Mouse (Mus musculus) spleen, postnatal 4 days (tissue): ENCODE measurements around the gene Slc1a7.

Source experiments
- DNase-seq, 2 experiments: peaks; one replicate each; pipeline ENCODE4 v3.0.0; 2022; ENCODE audit warnings: low spot score in 2 of 2

Gene Slc1a7

GRCm38 (mm10) chr4:107969781-107970180 is 1.6 kb downstream of the Slc1a7 start:
- DNase-seq, result no peak

DNA sequence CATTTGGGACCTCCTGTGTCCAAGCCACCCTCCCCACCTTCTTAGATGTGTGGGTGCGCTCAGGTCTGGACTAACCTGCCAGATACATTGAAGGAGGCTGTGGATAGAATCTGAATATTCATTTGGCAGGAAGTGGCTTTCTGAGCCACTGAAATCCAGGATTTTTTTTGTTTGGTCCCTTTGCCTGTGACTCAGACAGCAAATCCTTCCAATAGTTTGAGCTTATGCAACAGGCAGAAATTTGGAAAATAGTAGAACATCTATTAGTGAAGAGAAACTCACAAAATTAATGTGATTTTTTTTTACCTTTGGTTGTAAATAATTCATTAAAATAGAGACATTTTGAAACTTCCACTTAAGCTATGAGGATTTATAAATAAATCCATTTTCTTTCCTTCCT is 3.0 kb downstream of the Slc1a7 start:
- DNase-seq, result no peak

GRCm38 (mm10) chr4:107974527-107974926 is 6.4 kb downstream of the Slc1a7 start:
- no peak for DNase-seq

GRCm38 (mm10) chr4:107975004-107975403 is 6.9 kb downstream of the Slc1a7 start:
- no peak for DNase-seq

DNA sequence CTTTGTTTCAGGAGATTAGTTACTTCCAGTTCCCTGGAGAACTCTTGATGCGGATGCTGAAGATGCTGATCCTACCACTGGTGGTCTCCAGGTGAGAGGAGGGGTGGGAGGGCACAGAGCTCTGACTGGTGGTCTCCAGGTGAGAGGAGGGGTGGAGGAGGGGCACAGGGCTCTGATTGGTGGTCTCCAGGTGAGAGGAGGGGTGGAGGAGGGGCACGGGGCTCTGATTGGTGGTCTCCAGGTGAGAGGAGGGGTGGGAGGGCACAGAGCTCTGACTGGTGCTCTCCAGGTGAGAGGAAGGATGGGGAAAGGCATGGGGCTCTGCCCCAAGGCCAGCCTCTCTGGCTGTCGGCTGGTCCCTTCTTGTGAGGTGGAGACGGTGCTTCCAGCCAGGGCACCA is 9.5 kb downstream of the Slc1a7 start:
- DNase-seq, result no peak

DNA sequence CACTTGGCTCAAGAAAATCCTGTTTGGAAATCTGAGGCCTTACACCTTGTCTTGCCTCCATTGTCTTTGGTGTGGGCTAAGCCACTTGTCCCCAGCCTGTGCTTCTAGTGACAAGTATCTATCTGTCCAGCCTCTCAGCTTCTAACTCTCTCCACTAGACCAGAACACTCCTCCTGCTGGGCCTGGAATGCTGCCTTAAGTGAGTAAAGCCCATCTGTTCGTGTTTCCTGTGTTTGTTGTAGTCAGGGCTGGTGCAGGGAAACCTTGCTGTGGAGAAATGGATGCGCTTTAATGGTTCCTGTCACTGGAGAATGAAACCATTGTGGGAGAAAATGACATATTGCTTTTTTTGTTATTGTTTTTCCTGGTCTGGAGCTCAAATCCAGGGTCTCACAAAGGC is 11.4 kb downstream of the Slc1a7 start:
- no peak for DNase-seq

GRCm38 (mm10) chr4:107980002-107980600 is 12.0 kb downstream of the Slc1a7 start:
- no peak for DNase-seq

DNA sequence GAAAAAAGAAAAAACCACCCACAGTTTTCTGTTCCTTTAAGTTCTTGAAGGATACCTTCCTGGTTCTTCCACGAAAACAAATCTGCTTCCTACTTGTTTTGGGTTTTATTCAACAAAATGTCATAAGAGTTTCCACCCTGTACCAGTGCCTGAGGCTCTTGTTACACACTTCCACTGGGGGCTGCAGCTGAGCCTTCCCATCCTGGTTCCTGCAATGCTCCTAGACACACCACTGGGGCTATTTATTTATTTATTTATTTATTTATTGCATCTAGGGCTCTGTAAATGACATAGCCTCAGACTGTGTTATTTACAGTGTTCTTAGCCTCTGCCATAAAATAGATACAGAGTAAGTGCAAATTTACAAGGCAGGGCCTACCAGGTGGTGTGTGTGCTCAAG is 15.6 kb downstream of the Slc1a7 start:
- no peak for DNase-seq

GRCm38 (mm10) chr4:107984282-107984981 is 16.3 kb downstream of the Slc1a7 start:
- no peak for DNase-seq

DNA sequence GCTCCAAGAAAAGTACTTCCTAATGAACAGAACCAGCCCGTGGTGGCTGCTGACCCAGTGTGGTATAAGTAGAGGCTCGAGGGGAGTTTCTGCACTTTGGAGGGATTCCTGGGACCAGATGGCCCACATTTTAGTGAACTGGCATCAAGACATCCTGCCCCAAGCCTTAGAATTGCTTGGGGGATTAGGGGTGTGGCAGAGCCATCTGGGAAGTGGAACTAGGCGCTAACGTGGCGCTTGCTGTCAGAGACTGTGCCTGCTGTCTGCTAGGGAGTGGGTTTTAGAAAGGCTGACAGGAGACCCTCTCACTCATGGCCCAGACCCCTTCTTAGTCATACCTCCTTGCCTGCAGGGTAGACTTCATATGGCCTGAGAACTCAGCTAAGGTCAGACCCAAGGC is 17.7 kb downstream of the Slc1a7 start:
- DNase-seq, result no peak

GRCm38 (mm10) chr4:107986386-107987168 is 18.4 kb downstream of the Slc1a7 start:
- no peak for DNase-seq

- DNase-seq, result peak in 1 of 2 experiments; percentile 38
Observed at GRCm38 (mm10) chr4:107988931-107989330, 20.8 kb downstream of the Slc1a7 start.

DNA sequence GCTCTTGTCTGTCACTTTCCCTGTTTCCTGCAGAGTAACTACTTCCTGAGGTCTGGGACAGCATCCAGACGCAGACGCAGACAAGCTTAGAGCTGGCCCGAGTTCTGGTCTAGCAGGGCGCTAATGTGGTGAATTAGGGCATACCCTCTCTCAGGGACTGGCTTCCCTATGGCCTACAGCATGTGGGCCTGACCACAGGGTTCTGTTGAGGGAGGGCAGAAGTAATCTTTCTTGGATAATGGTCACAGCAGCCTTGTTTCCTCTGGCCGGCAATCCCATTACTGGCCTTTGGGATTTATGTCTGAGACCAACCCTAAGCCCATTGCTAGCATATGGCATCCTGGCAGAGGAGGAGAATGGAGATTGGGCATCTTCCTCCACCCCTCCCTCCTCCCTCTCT is 22.7 kb downstream of the Slc1a7 start:
- DNase-seq, result no peak

- DNase-seq, result no peak
Observed at GRCm38 (mm10) chr4:107991879-107992278, 23.7 kb downstream of the Slc1a7 start.

DNA sequence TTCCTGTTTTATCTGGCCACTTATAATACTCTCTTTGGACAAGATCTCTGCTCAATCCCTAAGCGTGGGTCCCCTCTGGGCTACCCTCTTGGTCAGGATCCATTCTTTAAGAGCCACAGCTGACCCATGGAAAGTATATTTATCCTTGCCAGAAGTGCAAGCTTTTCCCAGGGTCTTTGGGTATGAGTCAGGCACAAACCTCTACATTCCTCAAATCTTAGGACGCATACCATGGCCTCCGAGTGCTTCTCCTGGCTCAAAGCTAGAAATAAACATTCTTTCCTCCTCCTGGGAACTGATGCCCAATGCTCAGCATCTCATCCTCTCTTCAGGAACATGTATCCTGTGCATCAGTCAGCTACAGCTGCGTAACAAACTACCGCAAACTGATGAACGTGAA is 26.9 kb downstream of the Slc1a7 start:
- no peak for DNase-seq

DNA sequence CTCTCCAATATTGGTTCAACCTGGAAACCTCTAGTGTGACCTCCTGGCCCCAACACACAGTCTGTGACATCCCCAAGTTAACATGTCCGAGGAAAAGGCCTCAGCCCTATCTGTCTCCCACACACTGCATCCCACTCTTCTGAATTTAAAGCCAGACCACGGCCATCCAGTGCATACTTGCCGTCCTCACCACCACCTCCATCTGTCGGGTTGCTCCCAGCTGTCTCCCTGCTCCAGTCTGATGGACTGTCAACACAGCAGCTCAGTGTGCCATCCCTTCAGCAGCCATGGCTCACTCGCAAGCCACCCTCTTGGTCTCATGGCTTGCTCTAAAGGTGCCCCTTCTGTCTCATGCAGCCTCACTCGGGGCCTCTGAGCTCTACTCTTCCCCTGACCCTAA is 27.6 kb downstream of the Slc1a7 start:
- no peak for DNase-seq

- DNase-seq, result no peak
Observed at GRCm38 (mm10) chr4:107996418-107996986, 28.4 kb downstream of the Slc1a7 start.

- DNase-seq, result no peak
Observed at GRCm38 (mm10) chr4:107998641-107999332, 30.7 kb downstream of the Slc1a7 start.

DNA sequence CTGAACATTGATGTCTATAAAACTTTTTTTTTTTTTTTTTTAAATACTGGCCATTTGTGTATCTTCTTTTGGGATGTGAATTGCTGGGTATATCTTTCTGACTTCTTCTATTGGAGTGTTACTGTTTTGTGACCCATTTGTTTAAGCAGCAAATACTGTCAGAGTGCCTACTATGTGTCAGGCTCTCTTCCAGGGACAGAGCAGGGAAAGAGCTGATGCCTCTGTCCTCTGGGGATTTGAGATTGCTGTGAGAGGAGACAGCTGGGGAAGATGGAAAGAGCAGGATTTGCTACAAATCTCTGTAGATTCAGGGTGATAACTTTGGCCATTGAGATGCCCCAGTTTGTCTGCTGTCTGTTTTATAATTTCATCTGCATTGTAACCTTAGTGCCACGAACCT is 31.2 kb downstream of the Slc1a7 start:
- no peak for DNase-seq

- no peak for DNase-seq
Observed at GRCm38 (mm10) chr4:108005328-108005727, 37.2 kb downstream of the Slc1a7 start.

GRCm38 (mm10) chr4:108007532-108008103 is 39.5 kb downstream of the Slc1a7 start:
- DNase-seq, result no peak

DNA sequence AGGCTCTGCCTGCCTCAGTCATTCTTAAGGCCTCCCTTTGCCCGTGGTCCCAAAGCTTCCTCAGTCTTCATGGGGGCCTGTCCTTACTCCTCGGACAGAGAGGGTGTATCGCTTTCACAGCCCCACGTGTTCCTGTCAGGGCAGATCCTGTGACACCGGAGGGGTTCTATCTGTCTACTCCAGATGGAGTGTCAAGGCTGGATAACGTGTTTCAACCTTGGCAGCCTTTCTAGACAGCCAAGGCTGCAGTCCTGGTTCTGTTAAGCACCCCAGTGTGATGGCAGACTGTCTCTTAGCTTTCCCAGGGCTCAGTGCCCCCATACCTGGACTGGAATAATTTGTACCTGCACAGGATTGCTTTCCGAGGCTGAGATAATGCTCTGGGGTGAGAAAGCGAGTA is 40.4 kb downstream of the Slc1a7 start:
- no peak for DNase-seq
